Mouse (Mus musculus) midbrain, embryonic 11.5 days (tissue): ENCODE results near the gene Rims3. TPM values are rescaled to one million over a fixed set of nuclear protein-coding genes. Genes with fewer than 3 reads are reported as not detected.
A peak's percentile ranks its signal among the peaks of the same experiment; 100 is the strongest.

Experiments used
- ATAC-seq: fragments of 200-750 bp; cut with Nextera tagmentation; 2 replicates; pipeline ENCODE4 v1.8.0; 2017; ENCODE audit warnings: moderate TSS enrichment, moderate library complexity; ENCODE audit not compliant: low FRiP score
- DNase-seq: peaks from one replicate; pipeline ENCODE4 v3.0.0; 2015; ENCODE audit warnings: low spot score; ENCODE audit errors: missing footprints
- H3K27ac ChIP-seq: fragments of 300-500 bp; sonication (generic); 2 replicates; pipeline ENCODE4 v1.5.1; 2014; ENCODE audit warnings: low read depth, low read length
- H3K27me3 ChIP-seq: fragments of 300-500 bp; sonication (generic); 2 replicates; pipeline ENCODE4 v1.6.1; 2014; ENCODE audit warnings: mild to moderate bottlenecking, low read length, moderate library complexity, mixed read lengths; ENCODE audit not compliant: control insufficient read depth, insufficient read depth
- H3K36me3 ChIP-seq: fragments of 300-500 bp; sonication (generic); 2 replicates; pipeline ENCODE4 v1.6.1; 2014; ENCODE audit warnings: mild to moderate bottlenecking, low read length, moderate library complexity, mixed read lengths; ENCODE audit not compliant: control insufficient read depth, insufficient read depth
- H3K4me1 ChIP-seq: fragments of 300-500 bp; sonication (generic); 2 replicates; pipeline ENCODE4 v1.6.1; 2014; ENCODE audit warnings: low read length; ENCODE audit not compliant: control insufficient read depth, insufficient read depth
- H3K4me2 ChIP-seq: fragments of 300-500 bp; sonication (generic); 2 replicates; pipeline ENCODE4 v1.6.1; 2014; ENCODE audit warnings: mild to moderate bottlenecking, moderate library complexity
- H3K4me3 ChIP-seq: fragments of 300-500 bp; sonication (generic); 2 replicates; pipeline ENCODE4 v1.5.1; 2014; ENCODE audit warnings: low read depth, low read length
- H3K9ac ChIP-seq: fragments of 300-500 bp; sonication (generic); 2 replicates; pipeline ENCODE4 v1.6.1; 2014; ENCODE audit warnings: low read length
- H3K9me3 ChIP-seq: fragments of 300-500 bp; sonication (generic); 2 replicates; pipeline ENCODE4 v1.6.1; 2016; ENCODE audit warnings: low read length; ENCODE audit not compliant: control insufficient read depth
- WGBS: fragments of 180-500 bp; shearing (Covaris S2); extraction: QIAGEN DNeasy Blood & Tissue Kit; methylation state at CpG from one replicate; pipeline ENCODE4 v1.1.7; 2014; 5-methylcytosine and 5-hydroxymethylcytosine counted together
- polyA plus RNA-seq: library from polyadenylated mRNA; unstranded; fragments of >200 nt; fragmentation: Nextera tagmentation; extraction: Ambion mirVana; gene quantifications from 2 replicates; pipeline ENCODE4 v1.2.1, GENCODE M21; 2014

Gene Rims3
- polyA plus RNA-seq = 3.4 and 3.5 TPM in 2 replicates

- H3K4me2 ChIP-seq = peak within 1 kb of the TSS; percentile 65
- peaks cover 9% of the 10 kb centered on the region for H3K4me1 ChIP-seq
- DNase-seq (peak; percentile 97), ATAC-seq (peak; percentile 88)
- no peaks in the 10 kb centered on the region for H3K36me3 ChIP-seq
- H3K27me3 ChIP-seq = peaks cover 5% of the 10 kb centered on the region
- H3K9me3 ChIP-seq = no peaks in the 10 kb centered on the region
- peak within 1 kb of the TSS; percentile 72 for H3K4me3 ChIP-seq
- peak within 1 kb of the TSS; percentile 75 for H3K9ac ChIP-seq
- WGBS = under 1% methylated on average over 64 of the region's 68 CpGs
- H3K27ac ChIP-seq = no peak within 1 kb of the TSS
Measured at GRCm38 (mm10) chr4:120854588-120855319, at the start of gene Rims3. TSS of gene Rims3 (plus strand) at chr4:120854816.

GRCm38 (mm10) chr4:120805816-120806215, 48.8 kb upstream of the Rims3 start:
- Histone ChIP-seq H3K9me3 (no peaks in the 10 kb centered on the region), H3K27ac (no peak overlapping the region), H3K4me3 (no peak overlapping the region), H3K27me3 (no peaks in the 10 kb centered on the region), H3K4me2 (no peak overlapping the region), H3K9ac (no peak overlapping the region), H3K4me1 (no peaks in the 10 kb centered on the region), H3K36me3 (no peaks in the 10 kb centered on the region)
- DNase-seq (no peak), ATAC-seq (no peak)

- Histone ChIP-seq H3K4me2 (peak overlapping the region; percentile 60), H3K4me1 (peaks cover 15% of the 10 kb centered on the region), H3K36me3 (no peaks in the 10 kb centered on the region), H3K9me3 (no peaks in the 10 kb centered on the region), H3K9ac (peak overlapping the region; percentile 62), H3K27me3 (no peaks in the 10 kb centered on the region), H3K4me3 (peak overlapping the region; percentile 46), H3K27ac (no peak overlapping the region)
- DNase-seq (no peak), ATAC-seq (no peak)
- WGBS = 18% methylated on average over 1 of the region's 1 CpGs
Measured at GRCm38 (mm10) chr4:120813762-120814161, 40.9 kb upstream of the Rims3 start.

DNA sequence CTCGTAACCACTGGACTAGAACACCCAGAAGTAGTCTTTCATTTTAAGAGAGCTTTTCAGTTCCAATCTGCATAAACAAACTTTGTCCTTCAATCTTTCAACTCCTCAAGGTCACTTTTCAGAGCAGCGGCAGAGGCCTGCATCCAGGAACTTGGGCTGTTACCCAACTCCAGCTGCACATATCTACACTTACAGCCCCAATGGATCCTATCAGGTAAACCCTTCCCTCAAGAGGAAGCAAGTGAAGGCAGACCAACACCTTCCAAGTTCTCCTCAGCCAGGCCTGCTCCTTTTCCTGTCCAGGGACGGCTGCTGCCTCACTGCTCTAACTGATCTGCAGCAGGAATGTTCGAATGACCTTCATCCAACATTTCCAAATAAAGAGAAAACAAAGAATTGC, 40.4 kb upstream of the Rims3 start:
- Histone ChIP-seq H3K27me3 (no peaks in the 10 kb centered on the region), H3K27ac (no peak overlapping the region), H3K36me3 (no peaks in the 10 kb centered on the region), H3K4me2 (peak overlapping the region; percentile 60), H3K4me3 (peak overlapping the region; percentile 46), H3K4me1 (peaks cover 15% of the 10 kb centered on the region), H3K9me3 (no peaks in the 10 kb centered on the region), H3K9ac (peak overlapping the region; percentile 62)
- ATAC-seq = no peak
- WGBS = 50% methylated on average over 4 of the region's 4 CpGs
- DNase-seq = peak; percentile 87

DNA sequence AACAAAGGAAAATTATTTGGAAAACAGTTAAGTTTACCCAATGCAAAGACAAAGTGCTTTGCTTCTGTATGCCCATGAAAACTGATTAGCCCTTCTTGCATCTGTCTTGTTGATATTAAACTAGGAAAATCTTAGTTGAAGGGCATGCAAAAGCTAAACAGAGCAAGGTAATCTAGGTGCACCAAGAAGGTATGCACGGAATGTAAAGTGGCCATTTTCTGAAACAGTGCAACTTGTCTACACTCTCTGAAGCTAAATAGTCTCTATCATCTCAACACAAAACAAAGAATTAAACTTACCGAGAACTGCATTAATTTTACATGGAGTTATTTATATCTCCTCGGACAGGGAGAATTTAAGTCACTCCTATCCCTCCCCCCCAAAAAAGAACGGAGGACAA, 39.5 kb upstream of the Rims3 start:
- Histone ChIP-seq H3K4me2 (peak overlapping the region; percentile 60), H3K4me1 (peaks cover 15% of the 10 kb centered on the region), H3K27me3 (no peaks in the 10 kb centered on the region), H3K27ac (peak overlapping the region; percentile 48; the same call in 1 of the 2 replicates), H3K9me3 (no peaks in the 10 kb centered on the region), H3K36me3 (no peaks in the 10 kb centered on the region), H3K4me3 (peak overlapping the region; percentile 46), H3K9ac (peak overlapping the region; percentile 69)
- 20% methylated on average over 4 of the region's 4 CpGs for WGBS
- DNase-seq (peak; percentile 86), ATAC-seq (peak; percentile 45)

DNA sequence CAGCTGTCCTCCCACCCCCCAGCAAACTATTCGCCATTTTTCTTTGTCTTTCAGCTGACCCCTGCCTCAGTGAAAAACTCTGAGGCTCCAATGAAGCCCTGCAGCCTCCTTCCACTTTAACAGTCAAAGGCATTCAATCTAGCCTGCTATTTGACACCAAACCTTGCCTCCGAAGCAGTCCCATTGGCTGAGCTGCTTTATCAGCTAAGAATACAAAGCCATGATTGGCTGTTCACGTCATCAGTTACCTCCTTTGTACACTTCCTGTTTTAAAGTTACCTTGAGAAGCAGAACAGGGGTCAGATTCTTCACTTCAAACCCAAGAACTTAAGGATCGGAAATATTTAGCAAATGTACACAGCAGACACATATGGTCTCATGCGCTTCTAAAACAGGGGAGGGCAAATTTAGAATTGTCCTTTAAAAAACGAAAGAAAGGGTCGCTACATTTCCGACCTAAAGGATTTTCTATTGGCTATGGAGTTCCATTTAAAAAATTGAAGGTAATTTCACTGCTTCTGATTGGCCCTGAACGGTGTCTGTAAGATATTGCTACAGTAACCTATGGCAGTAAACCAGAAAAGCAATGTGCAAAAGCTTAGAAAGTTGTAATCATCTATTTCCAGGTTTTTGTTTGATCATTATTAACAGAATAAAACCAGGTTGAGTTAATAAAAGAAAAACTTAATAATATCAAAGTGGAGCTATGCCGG, 38.8 kb upstream of the Rims3 start:
- H3K9me3 ChIP-seq = no peaks in the 10 kb centered on the region
- peaks cover 15% of the 10 kb centered on the region for H3K4me1 ChIP-seq
- H3K4me2 ChIP-seq = peak overlapping the region; percentile 60
- H3K4me3 ChIP-seq = peak overlapping the region; percentile 46
- no peaks in the 10 kb centered on the region for H3K27me3 ChIP-seq
- H3K36me3 ChIP-seq = no peaks in the 10 kb centered on the region
- peak overlapping the region; percentile 69 for H3K9ac ChIP-seq
- peak overlapping the region; percentile 48; the same call in 1 of the 2 replicates for H3K27ac ChIP-seq
- peak; percentile 95 for DNase-seq
- peak; percentile 98 for ATAC-seq
- WGBS = 10% methylated on average over 10 of the region's 10 CpGs

- Histone ChIP-seq H3K27me3 (no peaks in the 10 kb centered on the region), H3K36me3 (no peaks in the 10 kb centered on the region), H3K27ac (no peak overlapping the region), H3K4me3 (no peak overlapping the region), H3K9ac (no peak overlapping the region), H3K9me3 (no peaks in the 10 kb centered on the region), H3K4me2 (no peak overlapping the region), H3K4me1 (peaks cover 15% of the 10 kb centered on the region)
- no peak for ATAC-seq
- WGBS = 34% methylated on average over 3 of the region's 3 CpGs
- no peak for DNase-seq
Measured at GRCm38 (mm10) chr4:120817002-120817774, 37.4 kb upstream of the Rims3 start.

DNA sequence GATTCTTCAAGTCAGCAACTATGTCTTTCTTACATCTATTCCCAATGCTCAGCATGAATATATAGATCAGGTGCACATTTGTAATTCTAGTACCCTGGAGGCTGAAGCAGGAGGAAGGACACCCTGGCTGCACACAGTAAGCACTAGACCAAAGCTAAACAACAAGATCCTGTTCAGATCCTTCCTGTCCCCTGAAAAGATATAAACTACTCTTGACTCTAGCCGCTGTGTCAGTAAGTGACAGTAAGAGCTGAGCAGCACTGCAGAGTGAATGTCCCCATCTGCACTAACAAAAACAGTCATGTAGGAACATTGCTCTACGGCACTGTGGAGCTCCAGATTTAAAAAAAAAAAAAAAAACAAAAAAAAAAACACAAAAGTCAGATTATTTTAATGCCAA, 36.7 kb upstream of the Rims3 start:
- DNase-seq (no peak), ATAC-seq (no peak)
- H3K4me2 ChIP-seq = no peak overlapping the region
- H3K27ac ChIP-seq = no peak overlapping the region
- H3K36me3 ChIP-seq = no peaks in the 10 kb centered on the region
- H3K4me1 ChIP-seq = peaks cover 15% of the 10 kb centered on the region
- no peaks in the 10 kb centered on the region for H3K27me3 ChIP-seq
- H3K9me3 ChIP-seq = no peaks in the 10 kb centered on the region
- WGBS = 93% methylated on average over 2 of the region's 2 CpGs
- no peak overlapping the region for H3K9ac ChIP-seq
- no peak overlapping the region for H3K4me3 ChIP-seq
